Mouse (Mus musculus): Measurements from ENCODE around the gene Mfsd4b1. TPM values are rescaled to one million over a fixed set of nuclear protein-coding genes. Genes with fewer than 3 reads are reported as not detected.

Gene Mfsd4b1
- polyA plus RNA-seq, 1 experiment = not detected

DNA sequence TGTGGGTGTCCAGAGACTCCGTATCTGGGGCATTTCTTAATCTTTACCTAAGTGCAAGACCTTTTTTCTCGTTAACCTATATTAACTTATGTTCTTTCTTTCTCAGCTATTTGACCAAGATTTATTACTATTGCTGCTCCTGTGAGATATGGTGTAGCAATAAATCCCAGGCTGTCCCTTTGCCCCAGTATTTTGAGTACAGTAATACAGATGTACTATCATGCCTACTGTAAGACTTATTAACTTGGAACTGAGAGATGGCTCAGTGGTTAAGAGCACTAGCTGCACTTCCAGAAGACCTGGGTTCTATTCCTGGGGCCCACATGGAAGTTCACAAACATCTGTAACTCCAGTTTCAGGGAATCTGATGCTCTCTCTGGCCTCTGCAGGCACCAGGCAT, 25.7 kb upstream of the Mfsd4b1 start:
- TF ChIP-seq CTCF (IDR thresholded peaks at IDR 0.05; ENCODE audit: low read depth, low read length) (no peak), POLR2A (IDR thresholded peaks at IDR 0.05; ENCODE audit: insufficient read depth, low read length) (no peak), EP300 (IDR thresholded peaks at IDR 0.05; ENCODE audit: insufficient read depth, low read depth, low read length) (no peak)
- H3K27me3 ChIP-seq (ENCODE audit: control insufficient read depth, insufficient read depth, low read length, poor library complexity, severe bottlenecking) = no peaks in the 10 kb centered on the region
- H3K27ac ChIP-seq (ENCODE audit: insufficient read depth, low read length) = no peak overlapping the region
- H3K4me1 ChIP-seq (ENCODE audit: control insufficient read depth, insufficient read depth, low read length) = no peaks in the 10 kb centered on the region
- no peak overlapping the region for H3K4me3 ChIP-seq (ENCODE audit: low read depth, low read length)
- H3K9ac ChIP-seq (ENCODE audit: low read depth, poor library complexity, severe bottlenecking) = no peak overlapping the region
- no peaks in the 10 kb centered on the region for H3K9me3 ChIP-seq (replicated peaks; ENCODE audit: control insufficient read depth, insufficient read depth, low read length, poor library complexity, severe bottlenecking)
- H3K36me3 ChIP-seq (ENCODE audit: control insufficient read depth, insufficient read depth, low read length, poor library complexity, severe bottlenecking) = no peaks in the 10 kb centered on the region

DNA sequence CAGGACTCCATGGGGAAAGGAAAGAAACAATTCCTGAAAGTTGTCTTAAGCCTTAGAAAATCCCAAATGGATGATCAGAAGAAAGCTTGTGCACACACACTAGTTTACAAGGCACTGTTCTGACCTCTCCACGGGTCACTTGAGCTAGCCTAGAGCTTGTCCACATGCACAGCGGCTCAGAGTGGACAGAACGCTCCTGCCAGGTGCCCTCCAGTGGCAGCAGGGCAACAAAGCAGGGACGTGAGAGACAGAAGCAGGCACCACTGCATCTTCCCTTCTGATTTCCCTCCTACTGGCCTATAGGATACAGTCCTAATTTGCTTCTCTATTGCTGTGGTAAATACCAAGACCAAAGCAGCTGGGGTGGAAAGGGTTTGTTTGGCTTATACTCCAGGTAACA, 16.3 kb upstream of the Mfsd4b1 start:
- Histone ChIP-seq H3K27ac (ENCODE audit: insufficient read depth, low read length) (no peak overlapping the region), H3K27me3 (ENCODE audit: control insufficient read depth, insufficient read depth, low read length, poor library complexity, severe bottlenecking) (no peaks in the 10 kb centered on the region), H3K36me3 (ENCODE audit: control insufficient read depth, insufficient read depth, low read length, poor library complexity, severe bottlenecking) (no peaks in the 10 kb centered on the region), H3K9me3 (replicated peaks; ENCODE audit: control insufficient read depth, insufficient read depth, low read length, poor library complexity, severe bottlenecking) (no peaks in the 10 kb centered on the region), H3K4me3 (ENCODE audit: low read depth, low read length) (no peak overlapping the region), H3K4me1 (ENCODE audit: control insufficient read depth, insufficient read depth, low read length) (no peaks in the 10 kb centered on the region), H3K9ac (ENCODE audit: low read depth, poor library complexity, severe bottlenecking) (no peak overlapping the region)
- TF ChIP-seq CTCF (IDR thresholded peaks at IDR 0.05; ENCODE audit: low read depth, low read length) (peak; percentile 49), POLR2A (IDR thresholded peaks at IDR 0.05; ENCODE audit: insufficient read depth, low read length) (no peak), EP300 (IDR thresholded peaks at IDR 0.05; ENCODE audit: insufficient read depth, low read depth, low read length) (no peak)

DNA sequence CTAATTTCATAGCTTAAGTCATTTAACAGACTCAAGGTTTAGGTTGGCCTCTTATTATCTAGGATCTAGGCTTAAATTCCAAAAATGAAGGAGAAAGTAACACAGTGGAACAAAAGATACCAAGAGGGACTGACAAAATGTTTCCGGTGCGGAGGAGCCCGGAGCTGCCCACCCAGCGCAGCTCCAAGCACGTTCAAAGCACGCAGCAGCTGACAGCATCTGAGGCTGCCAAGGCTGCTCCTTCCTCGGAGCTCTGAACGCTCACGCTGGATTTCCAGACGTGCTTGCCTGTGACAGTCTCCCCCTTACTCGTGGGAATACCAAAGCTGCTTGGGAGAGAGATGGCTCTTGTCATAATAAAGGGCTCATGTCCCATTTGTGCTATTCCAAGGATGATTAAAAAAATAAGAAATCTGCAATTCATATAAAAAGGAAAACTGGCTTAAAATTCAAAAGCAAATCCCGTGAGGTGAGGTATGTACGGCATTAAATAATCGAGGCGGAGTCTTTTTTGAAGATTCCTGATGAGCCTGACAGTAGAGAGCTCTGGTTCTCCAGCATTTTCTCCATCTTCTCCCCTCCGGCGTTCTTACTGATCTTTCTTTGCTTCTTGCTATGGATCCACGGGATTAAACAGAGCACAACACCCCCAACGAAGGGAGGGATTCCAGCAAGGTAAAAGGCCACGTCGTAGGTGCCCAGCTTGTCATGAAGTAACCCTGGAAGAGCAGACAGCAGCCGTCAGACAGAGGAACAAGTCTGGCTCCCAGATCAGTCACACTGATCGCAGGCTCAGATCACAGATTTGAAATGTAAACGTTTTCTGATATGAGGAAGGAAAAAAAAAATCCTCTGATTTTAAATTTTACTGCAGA, 11.9 kb upstream of the Mfsd4b1 start:
- no peak overlapping the region for H3K27ac ChIP-seq (ENCODE audit: insufficient read depth, low read length)
- no peak overlapping the region for H3K9ac ChIP-seq (ENCODE audit: low read depth, poor library complexity, severe bottlenecking)
- no peaks in the 10 kb centered on the region for H3K4me1 ChIP-seq (ENCODE audit: control insufficient read depth, insufficient read depth, low read length)
- H3K4me3 ChIP-seq (ENCODE audit: low read depth, low read length) = no peak overlapping the region
- TF ChIP-seq CTCF (IDR thresholded peaks at IDR 0.05; ENCODE audit: low read depth, low read length) (no peak), EP300 (IDR thresholded peaks at IDR 0.05; ENCODE audit: insufficient read depth, low read depth, low read length) (no peak), POLR2A (IDR thresholded peaks at IDR 0.05; ENCODE audit: insufficient read depth, low read length) (no peak)
- H3K36me3 ChIP-seq (ENCODE audit: control insufficient read depth, insufficient read depth, low read length, poor library complexity, severe bottlenecking) = no peaks in the 10 kb centered on the region
- H3K9me3 ChIP-seq (replicated peaks; ENCODE audit: control insufficient read depth, insufficient read depth, low read length, poor library complexity, severe bottlenecking) = no peaks in the 10 kb centered on the region
- no peaks in the 10 kb centered on the region for H3K27me3 ChIP-seq (ENCODE audit: control insufficient read depth, insufficient read depth, low read length, poor library complexity, severe bottlenecking)

DNA sequence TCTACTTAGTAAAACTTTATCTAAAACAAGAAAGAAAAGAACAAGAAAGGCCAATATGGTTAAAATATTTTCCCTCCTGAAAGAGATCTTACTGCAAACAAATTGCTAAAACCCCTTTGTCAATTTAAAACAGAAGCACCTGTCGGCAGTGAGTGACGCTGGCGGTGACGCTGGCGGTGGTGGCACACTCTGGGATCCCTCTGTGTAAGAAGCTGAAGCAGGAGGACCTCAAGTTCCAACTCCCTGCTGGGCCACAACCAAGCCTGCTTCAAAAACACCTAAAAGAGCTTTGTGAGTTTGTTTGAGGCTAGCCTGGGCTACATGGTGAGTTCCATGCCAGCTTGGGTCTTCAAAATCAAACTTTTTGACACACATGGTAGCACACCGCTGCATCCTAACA, 9.9 kb upstream of the Mfsd4b1 start:
- Histone ChIP-seq H3K4me3 (ENCODE audit: low read depth, low read length) (no peak overlapping the region), H3K27ac (ENCODE audit: insufficient read depth, low read length) (no peak overlapping the region), H3K9ac (ENCODE audit: low read depth, poor library complexity, severe bottlenecking) (no peak overlapping the region), H3K36me3 (ENCODE audit: control insufficient read depth, insufficient read depth, low read length, poor library complexity, severe bottlenecking) (no peaks in the 10 kb centered on the region), H3K9me3 (replicated peaks; ENCODE audit: control insufficient read depth, insufficient read depth, low read length, poor library complexity, severe bottlenecking) (no peaks in the 10 kb centered on the region), H3K4me1 (ENCODE audit: control insufficient read depth, insufficient read depth, low read length) (no peaks in the 10 kb centered on the region), H3K27me3 (ENCODE audit: control insufficient read depth, insufficient read depth, low read length, poor library complexity, severe bottlenecking) (no peaks in the 10 kb centered on the region)
- no peak for TF ChIP-seq EP300 (IDR thresholded peaks at IDR 0.05; ENCODE audit: insufficient read depth, low read depth, low read length)
- TF ChIP-seq POLR2A (IDR thresholded peaks at IDR 0.05; ENCODE audit: insufficient read depth, low read length) = no peak
- no peak for TF ChIP-seq CTCF (IDR thresholded peaks at IDR 0.05; ENCODE audit: low read depth, low read length)

DNA sequence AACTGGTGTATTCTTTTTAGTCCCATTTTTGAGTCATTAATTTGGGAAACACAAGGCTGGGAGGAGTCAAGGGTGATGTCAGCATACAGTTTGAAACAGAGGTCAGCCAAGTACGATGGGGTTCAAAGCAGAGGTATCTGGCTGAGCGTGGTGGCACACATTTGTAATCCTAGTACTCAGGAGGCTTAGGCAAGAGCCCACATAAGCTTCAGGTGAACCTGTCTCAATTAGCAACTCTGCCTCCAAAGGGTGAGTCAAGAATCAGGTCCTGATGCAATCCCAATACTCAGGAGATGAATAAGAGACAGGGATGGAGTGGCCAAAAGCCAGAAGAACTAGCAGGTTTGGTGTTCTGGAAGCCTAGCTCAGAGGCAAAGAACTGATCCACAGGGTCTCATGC, 7.8 kb upstream of the Mfsd4b1 start:
- no peaks in the 10 kb centered on the region; the same call in 1 of the 2 replicates for H3K27me3 ChIP-seq (ENCODE audit: control insufficient read depth, insufficient read depth, low read length, poor library complexity, severe bottlenecking)
- no peaks in the 10 kb centered on the region for H3K4me1 ChIP-seq (ENCODE audit: control insufficient read depth, insufficient read depth, low read length)
- no peak overlapping the region for H3K4me3 ChIP-seq (ENCODE audit: low read depth, low read length)
- no peaks in the 10 kb centered on the region for H3K36me3 ChIP-seq (ENCODE audit: control insufficient read depth, insufficient read depth, low read length, poor library complexity, severe bottlenecking)
- TF ChIP-seq CTCF (IDR thresholded peaks at IDR 0.05; ENCODE audit: low read depth, low read length) (no peak), EP300 (IDR thresholded peaks at IDR 0.05; ENCODE audit: insufficient read depth, low read depth, low read length) (no peak), POLR2A (IDR thresholded peaks at IDR 0.05; ENCODE audit: insufficient read depth, low read length) (no peak)
- no peaks in the 10 kb centered on the region for H3K9me3 ChIP-seq (replicated peaks; ENCODE audit: control insufficient read depth, insufficient read depth, low read length, poor library complexity, severe bottlenecking)
- H3K27ac ChIP-seq (ENCODE audit: insufficient read depth, low read length) = no peak overlapping the region
- no peak overlapping the region for H3K9ac ChIP-seq (ENCODE audit: low read depth, poor library complexity, severe bottlenecking)

DNA sequence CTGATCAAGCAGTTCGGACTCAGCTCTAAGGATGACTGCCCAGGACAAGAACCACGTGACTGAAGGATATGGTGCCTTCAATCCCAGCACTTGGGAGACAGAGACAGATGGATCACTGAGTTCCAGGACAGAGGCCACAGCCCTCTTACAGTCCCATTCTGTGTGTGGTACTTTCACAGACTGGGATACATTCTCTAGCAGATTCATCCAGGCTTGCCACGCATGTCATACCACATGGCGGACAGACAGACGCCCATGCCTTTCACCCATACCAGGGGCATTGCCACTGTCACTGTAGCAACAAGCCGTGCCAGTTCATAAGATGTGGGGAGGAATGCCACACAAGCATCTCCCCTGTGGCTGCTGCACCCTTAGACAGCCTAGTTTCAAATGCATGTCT, 5.6 kb upstream of the Mfsd4b1 start:
- TF ChIP-seq CTCF (IDR thresholded peaks at IDR 0.05; ENCODE audit: low read depth, low read length) (no peak), POLR2A (IDR thresholded peaks at IDR 0.05; ENCODE audit: insufficient read depth, low read length) (no peak)
- Histone ChIP-seq H3K27ac (ENCODE audit: insufficient read depth, low read length) (no peak overlapping the region), H3K4me3 (ENCODE audit: low read depth, low read length) (no peak overlapping the region), H3K9ac (ENCODE audit: low read depth, poor library complexity, severe bottlenecking) (no peak overlapping the region), H3K27me3 (ENCODE audit: control insufficient read depth, insufficient read depth, low read length, poor library complexity, severe bottlenecking) (no peaks in the 10 kb centered on the region; the same call in 1 of the 2 replicates), H3K9me3 (replicated peaks; ENCODE audit: control insufficient read depth, insufficient read depth, low read length, poor library complexity, severe bottlenecking) (peaks cover 4% of the 10 kb centered on the region), H3K4me1 (ENCODE audit: control insufficient read depth, insufficient read depth, low read length) (no peaks in the 10 kb centered on the region), H3K36me3 (ENCODE audit: control insufficient read depth, insufficient read depth, low read length, poor library complexity, severe bottlenecking) (no peaks in the 10 kb centered on the region)

Measured in ES-Bruce4 (cell line).